Mouse (Mus musculus) midbrain, embryonic 15.5 days (tissue): ENCODE data around the gene Pdzd3. TPM values are rescaled to one million over a fixed set of nuclear protein-coding genes. Genes with fewer than 3 reads are reported as not detected.
A peak's percentile ranks its signal among the peaks of the same experiment; 100 is the strongest.
"Not testable (repeated sequence)": the region's sequence is repeated elsewhere in the genome, so short reads cannot be mapped to it uniquely, and the experiment has no call there.

ENCODE experiments used
- ATAC-seq: fragments of 200-750 bp; cut with Nextera tagmentation; replicated peaks from 2 replicates; pipeline ENCODE4 v1.8.0; 2017; ENCODE audit warnings: moderate TSS enrichment
- H3K27ac ChIP-seq: fragments of 300-500 bp; sonication (generic); 2 replicates; pipeline ENCODE4 v1.5.1; 2015; ENCODE audit warnings: mild to moderate bottlenecking, inconsistent platforms
- H3K27me3 ChIP-seq: fragments of 300-500 bp; sonication (generic); replicated peaks from 2 replicates; pipeline ENCODE4 v1.6.1; 2015; ENCODE audit warnings: inconsistent platforms
- H3K36me3 ChIP-seq: fragments of 300-500 bp; sonication (generic); replicated peaks from 2 replicates; pipeline ENCODE4 v1.6.1; 2015; ENCODE audit warnings: inconsistent platforms
- H3K4me1 ChIP-seq: fragments of 300-500 bp; sonication (generic); 2 replicates; pipeline ENCODE4 v1.6.1; 2015; ENCODE audit warnings: inconsistent platforms
- H3K4me2 ChIP-seq: fragments of 300-500 bp; sonication (generic); 2 replicates; pipeline ENCODE4 v1.6.1; 2015; ENCODE audit warnings: inconsistent platforms, mild to moderate bottlenecking, moderate library complexity
- H3K4me3 ChIP-seq: fragments of 300-500 bp; sonication (generic); 2 replicates; pipeline ENCODE4 v1.5.1; 2015; ENCODE audit warnings: mild to moderate bottlenecking, inconsistent platforms
- H3K9ac ChIP-seq: fragments of 300-500 bp; sonication (generic); 2 replicates; pipeline ENCODE4 v1.6.1; 2015; ENCODE audit warnings: mild to moderate bottlenecking, inconsistent platforms
- H3K9me3 ChIP-seq: fragments of 300-500 bp; sonication (generic); 2 replicates; pipeline ENCODE4 v1.6.1; 2016; ENCODE audit warnings: inconsistent platforms
- WGBS: fragments of 180-500 bp; shearing (Covaris S2); methylation state at CpG from one replicate; pipeline ENCODE4 v1.1.7; 2015; ENCODE audit warnings: mixed read lengths; 5-methylcytosine and 5-hydroxymethylcytosine counted together
- polyA plus RNA-seq: library from polyadenylated mRNA; unstranded; fragments of >200 nt; fragmentation: Nextera tagmentation; extraction: Ambion mirVana; gene quantifications from 2 replicates; pipeline ENCODE4 v1.2.1, GENCODE M21; 2015

Pdzd3 gene
- 0.44 and 0.96 TPM in 2 replicates for polyA plus RNA-seq

DNA sequence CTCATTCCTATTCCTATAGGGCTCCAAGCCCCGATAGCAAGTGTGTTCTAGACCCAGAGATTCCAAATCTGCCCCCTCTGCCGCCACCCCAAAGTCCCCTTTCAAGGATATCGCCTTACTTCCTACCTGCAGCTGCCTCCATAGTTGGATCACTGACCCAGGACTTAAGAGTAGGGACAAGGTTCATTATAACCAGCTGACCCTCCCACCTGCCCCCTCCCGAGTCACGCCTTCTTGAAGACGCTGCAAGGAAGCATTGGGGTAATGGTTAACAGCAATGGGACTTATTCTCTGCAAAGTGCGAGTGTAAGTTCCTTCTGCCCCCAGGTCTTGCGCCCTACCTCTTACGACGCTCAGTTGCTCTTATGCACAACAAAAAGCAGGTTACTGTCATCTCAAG lies at the start of gene Pdzd3:
Gene Pdzd3, minus strand, starts transcription at position 158 of the 400 bp plus-strand sequence.
- WGBS: 89% methylated on average over 10 of the region's 10 CpGs
- Histone ChIP-seq H3K4me1 (peaks cover 43% of the 10 kb centered on the region), H3K27ac (no peak within 1 kb of the TSS), H3K9me3 (no peaks in the 10 kb centered on the region), H3K27me3 (no peaks in the 10 kb centered on the region), H3K36me3 (no peaks in the 10 kb centered on the region), H3K9ac (no peak within 1 kb of the TSS), H3K4me2 (no peak within 1 kb of the TSS), H3K4me3 (no peak within 1 kb of the TSS)
- ATAC-seq: no peak

DNA sequence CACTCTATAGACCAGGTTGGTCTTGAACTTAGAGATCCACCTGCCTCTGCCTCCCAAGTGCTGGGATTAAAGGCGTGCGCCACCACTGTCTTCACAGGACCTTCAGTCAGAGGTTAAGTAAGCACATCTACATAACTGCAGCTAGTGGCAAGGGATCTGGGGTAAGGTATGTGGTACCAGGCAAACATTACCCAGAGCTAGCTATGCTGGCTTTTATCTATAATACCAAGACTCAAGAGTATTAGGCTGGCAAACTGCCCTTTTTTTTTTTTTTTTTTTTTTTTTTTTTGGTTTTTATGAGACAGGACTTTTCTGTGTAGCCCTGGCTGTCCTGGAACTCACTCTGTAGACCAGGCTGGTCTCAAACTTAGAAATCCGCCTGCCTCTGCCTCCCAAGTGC lies 48.7 kb upstream of the Pdzd3 start:
- not testable (repeated sequence) for H3K4me3 ChIP-seq, H3K27me3 ChIP-seq, H3K9ac ChIP-seq, H3K27ac ChIP-seq, H3K4me2 ChIP-seq, ATAC-seq, H3K9me3 ChIP-seq
- peaks cover 17% of the 10 kb centered on the region for H3K4me1 ChIP-seq
- peaks cover 61% of the 10 kb centered on the region for H3K36me3 ChIP-seq
- WGBS: 96% methylated on average over 3 of the region's 3 CpGs

DNA sequence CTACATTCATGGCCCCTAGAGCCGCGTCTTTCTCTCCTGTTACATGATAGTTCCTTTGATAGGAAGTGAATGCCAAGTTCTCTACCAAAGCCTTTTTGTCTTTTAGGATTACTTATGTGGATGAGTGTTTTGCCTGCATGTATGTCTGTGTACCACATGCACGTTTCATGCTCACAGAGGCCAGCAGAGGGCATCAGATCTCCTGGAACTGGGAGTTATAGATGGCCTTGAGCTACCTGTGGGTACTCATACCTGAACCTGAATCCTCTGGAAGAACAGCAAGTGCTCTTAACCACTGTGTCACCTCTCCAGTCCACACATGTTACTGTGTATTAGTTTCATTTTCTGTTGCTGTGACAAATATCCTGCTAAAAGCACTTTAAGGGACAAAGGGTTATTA lies 41.2 kb upstream of the Pdzd3 start:
- Histone ChIP-seq H3K4me2 (no peak overlapping the region), H3K36me3 (peaks cover 48% of the 10 kb centered on the region), H3K4me1 (peaks cover 14% of the 10 kb centered on the region), H3K9ac (no peak overlapping the region), H3K4me3 (no peak overlapping the region), H3K9me3 (no peaks in the 10 kb centered on the region), H3K27ac (no peak overlapping the region), H3K27me3 (no peaks in the 10 kb centered on the region)
- ATAC-seq: no peak
- WGBS: 74% methylated on average over 3 of the region's 3 CpGs

- peak overlapping the region; percentile 96 for H3K4me2 ChIP-seq
- 0 out of 2 replicates have a peak, but pooled peaks have one; percentile 1 for ATAC-seq
- 0 out of 2 replicates have a peak overlapping the region, but pooled peaks have one; percentile 86 for H3K9ac ChIP-seq
- WGBS: 6% methylated on average over 11 of the region's 11 CpGs
- H3K4me1 ChIP-seq: peaks cover 29% of the 10 kb centered on the region
- H3K36me3 ChIP-seq: peaks cover 23% of the 10 kb centered on the region
- H3K4me3 ChIP-seq: peak overlapping the region; percentile 85
- H3K27ac ChIP-seq: peak overlapping the region; percentile 79
- H3K9me3 ChIP-seq: no peaks in the 10 kb centered on the region
- H3K27me3 ChIP-seq: no peaks in the 10 kb centered on the region
Observed at GRCm38 (mm10) chr9:44288959-44289291, 37.7 kb upstream of the Pdzd3 start.

DNA sequence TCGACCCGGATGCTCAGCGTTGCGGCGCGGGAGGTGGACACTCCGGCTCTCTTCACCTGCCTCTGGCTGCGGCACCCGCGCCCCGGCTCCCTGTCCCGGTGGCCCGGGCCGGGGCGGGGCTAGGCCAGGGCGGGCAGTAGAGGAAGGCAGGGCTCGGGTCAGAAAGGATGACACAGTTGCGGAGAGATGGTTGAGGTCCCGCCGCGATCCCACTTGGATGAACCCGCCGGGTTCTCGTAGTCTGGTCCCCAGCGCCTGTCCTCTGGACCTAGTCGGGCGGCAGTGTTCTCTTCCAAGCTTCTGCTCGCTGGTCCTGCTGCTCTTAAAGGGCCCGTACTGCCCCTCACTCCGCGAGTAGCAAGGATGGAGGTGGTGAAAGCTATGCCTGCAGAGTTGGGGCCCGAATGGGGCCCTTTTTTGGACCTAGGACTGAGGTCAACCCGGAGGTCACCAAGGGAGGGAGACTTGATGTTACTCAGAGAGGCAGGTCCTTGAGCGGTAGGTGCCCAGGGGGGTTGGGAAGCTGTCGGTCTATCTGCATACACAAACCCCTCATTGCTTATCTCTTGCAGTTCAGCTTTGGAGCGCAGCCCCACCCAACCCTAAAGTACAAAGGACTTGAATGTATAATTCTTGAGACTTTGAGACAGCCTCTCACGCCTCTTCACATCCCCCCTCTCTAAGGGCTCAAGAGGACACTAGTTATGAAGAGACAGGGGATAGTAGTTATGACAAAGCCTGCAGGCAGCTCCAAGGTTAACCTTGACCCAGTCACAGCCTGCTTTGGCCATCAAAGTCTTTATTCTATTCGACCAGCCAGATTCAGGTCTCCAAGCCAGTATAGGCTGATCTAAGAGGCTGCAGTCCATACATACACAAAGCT lies 37.0 kb upstream of the Pdzd3 start, which contains the start of gene Abcg4:
Gene Abcg4, minus strand, starts transcription at position 540 of the 883 bp plus-strand sequence.
- Histone ChIP-seq H3K9ac (peak within 1 kb of the TSS; percentile 86), H3K4me3 (peak within 1 kb of the TSS; percentile 85), H3K27me3 (no peaks in the 10 kb centered on the region), H3K27ac (peak within 1 kb of the TSS; percentile 79), H3K36me3 (peaks cover 17% of the 10 kb centered on the region), H3K9me3 (no peaks in the 10 kb centered on the region), H3K4me2 (peak within 1 kb of the TSS; percentile 96), H3K4me1 (peaks cover 29% of the 10 kb centered on the region)
- ATAC-seq: peak; percentile 69
- WGBS: under 1% methylated on average over 38 of the region's 38 CpGs

DNA sequence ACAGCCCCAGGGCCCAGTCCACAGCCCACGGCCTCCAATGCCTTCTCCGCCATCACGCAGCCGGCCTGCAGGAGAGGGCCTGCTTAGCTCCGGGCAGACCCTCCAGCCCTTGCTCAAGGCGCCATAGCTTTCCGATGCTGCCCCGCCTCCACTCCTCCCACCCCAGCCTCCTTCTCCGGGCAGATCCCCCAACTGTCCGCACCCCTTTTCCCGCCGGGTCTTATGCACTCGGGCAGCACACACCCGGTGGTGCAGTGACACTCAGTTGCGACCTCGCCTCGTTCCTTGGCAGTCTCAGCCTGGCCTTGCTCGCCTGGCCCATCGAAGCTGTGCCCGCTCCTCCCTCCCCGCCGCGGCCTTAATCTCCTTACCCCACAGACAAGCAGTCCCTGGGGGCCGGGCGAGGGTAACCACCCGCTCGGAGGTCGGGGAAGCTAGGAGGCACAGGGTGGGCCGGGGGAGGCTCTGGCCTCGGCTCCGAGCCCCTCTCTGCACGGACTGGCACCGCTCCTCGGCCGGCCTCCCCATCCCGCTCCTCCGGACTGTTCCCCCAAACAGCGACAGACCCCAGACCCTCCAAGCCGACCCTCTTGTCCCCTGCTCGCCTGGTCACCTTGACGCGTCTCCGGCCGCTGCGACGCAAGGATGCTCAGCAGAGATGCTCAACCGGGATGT lies 36.3 kb upstream of the Pdzd3 start:
- peaks cover 29% of the 10 kb centered on the region for H3K4me1 ChIP-seq
- peak overlapping the region; percentile 86 for H3K9ac ChIP-seq
- H3K36me3 ChIP-seq: peaks cover 14% of the 10 kb centered on the region
- no peaks in the 10 kb centered on the region for H3K9me3 ChIP-seq
- WGBS: under 1% methylated on average over 47 of the region's 47 CpGs
- peak overlapping the region; percentile 79 for H3K27ac ChIP-seq
- peak; percentile 70 for ATAC-seq
- peak overlapping the region; percentile 96 for H3K4me2 ChIP-seq
- no peaks in the 10 kb centered on the region for H3K27me3 ChIP-seq
- H3K4me3 ChIP-seq: peak overlapping the region; percentile 85

DNA sequence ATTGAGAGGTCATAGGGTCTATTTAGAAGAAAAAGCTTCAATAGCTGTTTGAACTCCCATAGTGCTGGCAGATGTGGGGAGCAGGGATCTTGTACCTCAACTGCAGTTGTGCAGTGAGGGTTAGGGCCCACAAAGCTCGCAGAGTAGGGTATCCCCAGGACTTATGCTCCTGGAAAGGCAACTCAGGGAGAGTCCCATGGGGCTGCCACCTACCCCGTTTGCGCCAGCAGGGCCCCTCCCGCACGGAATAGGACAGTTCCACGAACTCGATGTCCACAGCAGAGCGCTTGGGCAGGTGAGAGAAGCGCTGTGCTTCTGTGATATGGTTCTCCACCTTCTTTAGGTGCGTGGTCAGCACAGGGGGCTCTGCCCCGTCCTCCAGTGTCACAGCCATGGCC lies 35.7 kb upstream of the Pdzd3 start:
- H3K27ac ChIP-seq: peak overlapping the region; percentile 79
- H3K36me3 ChIP-seq: peaks cover 11% of the 10 kb centered on the region
- ATAC-seq: no peak; the same call in 1 of the 2 replicates
- H3K9ac ChIP-seq: peak overlapping the region; percentile 86
- no peaks in the 10 kb centered on the region for H3K9me3 ChIP-seq
- peak overlapping the region; percentile 96 for H3K4me2 ChIP-seq
- peak overlapping the region; percentile 85 for H3K4me3 ChIP-seq
- H3K27me3 ChIP-seq: no peaks in the 10 kb centered on the region
- 3% methylated on average over 11 of the region's 11 CpGs for WGBS
- H3K4me1 ChIP-seq: peaks cover 29% of the 10 kb centered on the region

GRCm38 (mm10) chr9:44286256-44286850 lies 35.1 kb upstream of the Pdzd3 start:
- peak overlapping the region; percentile 33 for H3K9ac ChIP-seq
- H3K4me1 ChIP-seq: peaks cover 29% of the 10 kb centered on the region
- peak overlapping the region; percentile 96 for H3K4me2 ChIP-seq
- peaks cover 10% of the 10 kb centered on the region for H3K36me3 ChIP-seq
- no peak for ATAC-seq
- H3K9me3 ChIP-seq: no peaks in the 10 kb centered on the region
- no peak overlapping the region for H3K27ac ChIP-seq
- 11% methylated on average over 6 of the region's 6 CpGs for WGBS
- H3K27me3 ChIP-seq: no peaks in the 10 kb centered on the region
- H3K4me3 ChIP-seq: peak overlapping the region; percentile 85

DNA sequence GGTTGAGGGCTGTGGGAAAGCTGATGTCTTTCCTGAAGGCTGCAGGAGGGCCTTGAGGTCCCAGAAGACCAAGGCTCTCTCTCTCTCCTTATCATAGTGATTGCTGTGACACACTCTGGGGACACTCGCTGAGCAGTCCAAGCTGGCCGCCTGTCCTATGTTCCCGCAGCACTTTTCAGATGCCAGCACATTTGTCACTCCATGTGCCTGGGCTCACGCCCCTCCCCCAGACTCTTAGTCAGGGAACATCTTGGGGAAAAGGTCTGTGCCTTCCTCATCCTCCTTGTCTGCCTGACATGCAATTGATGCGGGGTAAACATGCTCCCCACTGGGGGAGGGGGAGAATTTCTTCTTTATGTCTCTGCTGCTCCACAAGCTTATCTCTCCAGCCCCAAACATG lies 31.9 kb upstream of the Pdzd3 start:
- 76% methylated on average over 5 of the region's 5 CpGs for WGBS
- no peaks in the 10 kb centered on the region for H3K9me3 ChIP-seq
- peaks cover 16% of the 10 kb centered on the region for H3K36me3 ChIP-seq
- H3K27ac ChIP-seq: no peak overlapping the region
- H3K9ac ChIP-seq: no peak overlapping the region
- ATAC-seq: no peak
- peaks cover 16% of the 10 kb centered on the region for H3K4me1 ChIP-seq
- H3K4me2 ChIP-seq: no peak overlapping the region
- H3K4me3 ChIP-seq: no peak overlapping the region
- no peaks in the 10 kb centered on the region for H3K27me3 ChIP-seq

- H3K9ac ChIP-seq: no peak overlapping the region
- no peak for ATAC-seq
- H3K9me3 ChIP-seq: no peaks in the 10 kb centered on the region
- H3K36me3 ChIP-seq: peaks cover 13% of the 10 kb centered on the region
- H3K4me3 ChIP-seq: no peak overlapping the region
- H3K27ac ChIP-seq: no peak overlapping the region
- WGBS: 87% methylated on average over 4 of the region's 4 CpGs
- H3K27me3 ChIP-seq: no peaks in the 10 kb centered on the region
- no peak overlapping the region for H3K4me2 ChIP-seq
- peaks cover 29% of the 10 kb centered on the region for H3K4me1 ChIP-seq
Observed at GRCm38 (mm10) chr9:44269973-44270372, 18.7 kb upstream of the Pdzd3 start.

DNA sequence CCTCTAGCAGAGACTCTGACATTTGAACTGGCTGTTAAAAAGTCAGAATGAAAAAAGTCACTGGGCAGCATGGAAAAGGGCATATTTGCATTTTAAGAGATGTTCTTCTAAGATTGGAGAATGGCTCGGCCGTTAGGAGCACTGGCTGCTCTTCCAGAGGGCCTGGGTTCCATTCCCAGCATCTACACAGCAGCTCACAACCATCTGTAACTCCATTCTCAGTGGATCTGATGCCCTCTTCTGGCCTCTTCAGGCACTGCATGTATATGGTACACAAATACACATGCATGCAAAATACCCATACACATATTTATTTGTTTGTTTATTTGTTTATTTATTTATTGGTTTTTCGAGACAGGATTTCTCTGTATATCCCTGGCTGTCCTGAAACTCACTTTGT lies 17.8 kb upstream of the Pdzd3 start:
- ATAC-seq: no peak
- Histone ChIP-seq H3K4me2 (no peak overlapping the region), H3K27me3 (no peaks in the 10 kb centered on the region), H3K9ac (no peak overlapping the region), H3K36me3 (peaks cover 7% of the 10 kb centered on the region), H3K27ac (no peak overlapping the region), H3K4me3 (no peak overlapping the region), H3K9me3 (no peaks in the 10 kb centered on the region), H3K4me1 (peaks cover 38% of the 10 kb centered on the region)
- 85% methylated on average over 3 of the region's 3 CpGs for WGBS

DNA sequence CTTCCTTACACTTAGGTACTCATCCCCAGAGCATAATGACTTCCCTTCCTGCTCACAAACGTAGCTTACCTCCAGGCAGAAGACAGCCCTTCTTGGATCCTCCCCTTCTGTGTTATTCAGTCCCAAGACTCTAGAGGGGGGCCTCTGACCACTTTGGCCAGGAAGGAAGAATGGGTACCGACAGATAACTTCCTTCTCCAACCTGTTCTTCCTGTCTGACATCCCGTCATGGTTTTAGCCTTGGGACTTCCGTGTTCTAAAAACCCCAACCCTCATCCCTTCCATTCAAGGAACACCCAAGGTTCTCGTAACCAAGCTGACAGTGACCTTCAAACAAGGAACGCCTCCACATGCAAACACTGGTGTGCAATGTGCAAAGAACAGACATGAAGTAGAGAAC lies 17.2 kb upstream of the Pdzd3 start, which contains the start of gene Nlrx1:
Gene Nlrx1, minus strand, starts transcription at position 168 of the 400 bp plus-strand sequence.
- H3K27ac ChIP-seq: peak within 1 kb of the TSS; percentile 71
- no peaks in the 10 kb centered on the region for H3K27me3 ChIP-seq
- peak within 1 kb of the TSS; percentile 57 for H3K4me2 ChIP-seq
- peaks cover 2% of the 10 kb centered on the region; the same call in 1 of the 2 replicates for H3K36me3 ChIP-seq
- H3K9me3 ChIP-seq: no peaks in the 10 kb centered on the region
- peaks cover 38% of the 10 kb centered on the region for H3K4me1 ChIP-seq
- peak within 1 kb of the TSS; percentile 36 for H3K4me3 ChIP-seq
- H3K9ac ChIP-seq: peak within 1 kb of the TSS; percentile 39
- no peak for ATAC-seq
- WGBS: 90% methylated on average over 6 of the region's 6 CpGs
